Mouse (Mus musculus) megakaryocyte, embryonic 14.5 days (primary cell): ENCODE results near the gene Relch. TPM values are rescaled to one million over a fixed set of nuclear protein-coding genes. Genes with fewer than 3 reads are reported as not detected.
A peak's percentile ranks its signal among the peaks of the same experiment; 100 is the strongest.

Experiments used
- H3K27me3 ChIP-seq: replicated peaks from 2 replicates; pipeline ENCODE3; 2012; ENCODE audit warnings: inconsistent platforms
- H3K36me3 ChIP-seq: replicated peaks from 2 replicates; pipeline ENCODE3; 2012; ENCODE audit warnings: low read length, inconsistent platforms, mixed read lengths
- H3K4me1 ChIP-seq: 2 replicates; pipeline ENCODE4 v1.6.1; 2012; ENCODE audit warnings: inconsistent platforms
- H3K4me3 ChIP-seq: replicated peaks from 2 replicates; pipeline ENCODE3; 2012; ENCODE audit warnings: moderate library complexity, mild to moderate bottlenecking, inconsistent platforms
- H3K9me3 ChIP-seq: 2 replicates; pipeline ENCODE4 v1.6.1; 2012; ENCODE audit warnings: inconsistent platforms
- FLI1 ChIP-seq: IDR thresholded peaks from 2 replicates; pipeline ENCODE4 v1.6.1; 2012; ENCODE audit warnings: low read length, inconsistent platforms, mixed read lengths
- GATA1 ChIP-seq: IDR thresholded peaks from 3 replicates; pipeline ENCODE4 v1.6.1; 2012; ENCODE audit warnings: mixed read lengths, low read length, inconsistent platforms, borderline replicate concordance
- polyA plus RNA-seq: library from polyadenylated mRNA; stranded (reverse); fragments of >175 nt; gene quantifications from 2 replicates; pipeline ENCODE4 v1.2.3, GENCODE M21; 2012; ENCODE audit warnings: low replicate concordance; ENCODE audit not compliant: insufficient read depth

Relch gene
- polyA plus RNA-seq: 25.5 and 40.6 TPM in 2 replicates

DNA sequence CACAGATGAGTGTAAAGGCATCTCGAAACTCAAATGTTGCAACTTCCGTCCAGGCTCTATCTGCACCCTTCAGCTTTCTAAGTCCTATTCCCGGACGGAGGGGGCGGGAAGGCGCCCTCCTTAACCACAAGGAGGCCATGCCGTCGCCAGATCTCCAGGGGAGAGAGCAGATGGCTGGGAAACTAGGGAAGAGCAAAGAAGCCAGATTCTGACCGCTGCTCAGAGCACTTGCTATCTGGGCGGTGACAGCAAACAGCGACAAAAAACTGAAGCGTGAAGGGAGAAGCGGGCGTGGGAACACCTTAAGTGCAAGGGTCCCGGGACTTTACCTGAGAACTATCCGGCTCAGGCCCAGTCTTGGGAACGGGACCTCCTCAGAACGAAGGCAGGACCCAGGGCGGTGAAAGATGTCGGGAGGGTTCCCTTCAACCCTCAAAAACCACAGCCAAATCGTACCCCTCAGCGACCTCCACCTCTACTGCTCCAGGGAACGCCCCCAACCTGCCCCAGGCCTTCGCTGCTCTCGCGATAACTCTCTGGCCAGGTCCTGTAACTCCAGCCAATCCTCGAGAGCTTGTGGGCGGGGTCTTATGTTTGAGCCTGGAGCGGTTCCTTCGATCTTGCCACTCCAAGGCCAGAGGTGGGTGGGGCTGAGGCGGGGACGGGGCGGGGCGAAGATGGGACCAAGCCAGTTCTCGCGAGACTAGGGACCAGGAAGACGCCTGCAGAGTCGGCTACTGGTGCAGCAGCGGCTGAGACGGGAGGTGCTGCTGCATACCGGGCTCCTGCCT lies at the start of gene Relch, which contains the start of gene Pign:
Gene Relch (plus strand): TSS at position 691 of the 791 bp plus-strand sequence.
Gene Pign (minus strand): TSS at position 507 of the 791 bp plus-strand sequence.
- H3K27me3 ChIP-seq: no peaks in the 10 kb centered on the region
- H3K9me3 ChIP-seq: no peaks in the 10 kb centered on the region
- peaks cover 27% of the 10 kb centered on the region for H3K36me3 ChIP-seq
- peak within 1 kb of the TSS; percentile 100 for H3K4me3 ChIP-seq
- H3K4me1 ChIP-seq: peaks cover 26% of the 10 kb centered on the region
- TF ChIP-seq GATA1 (peak; percentile 77; the same call in 2 of the 3 replicates), FLI1 (0 out of 2 replicates have a peak, but pooled peaks have one; percentile 31)

DNA sequence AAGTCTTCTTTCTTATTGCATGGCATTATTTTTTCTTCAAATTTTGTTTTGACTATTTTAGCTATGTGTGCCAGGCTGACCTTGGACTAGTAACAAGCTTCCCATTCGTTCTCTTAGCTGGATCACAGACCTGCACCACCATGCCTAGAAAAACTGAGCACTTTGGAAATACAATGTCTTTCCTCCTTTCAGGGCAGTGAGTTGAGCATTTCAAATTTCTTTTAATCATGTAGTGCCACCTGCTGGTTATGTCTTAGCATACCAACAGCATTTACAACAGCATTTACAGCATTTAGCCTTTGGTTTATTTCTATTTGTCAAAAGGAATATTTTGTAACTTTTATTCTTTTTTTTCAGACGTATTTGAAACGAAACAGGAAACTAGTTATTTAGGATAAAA lies 33.2 kb upstream of the Relch start:
- no peak for TF ChIP-seq FLI1
- TF ChIP-seq GATA1: no peak
- H3K4me3 ChIP-seq: no peak overlapping the region
- no peaks in the 10 kb centered on the region for H3K27me3 ChIP-seq
- no peaks in the 10 kb centered on the region for H3K9me3 ChIP-seq
- peaks cover 9% of the 10 kb centered on the region for H3K4me1 ChIP-seq
- H3K36me3 ChIP-seq: peaks cover 51% of the 10 kb centered on the region

GRCm38 (mm10) chr1:105644093-105644492 lies 19.6 kb upstream of the Relch start:
- TF ChIP-seq FLI1 (no peak), GATA1 (no peak)
- Histone ChIP-seq H3K27me3 (no peaks in the 10 kb centered on the region), H3K9me3 (no peaks in the 10 kb centered on the region), H3K36me3 (peaks cover 93% of the 10 kb centered on the region), H3K4me1 (peaks cover 19% of the 10 kb centered on the region), H3K4me3 (no peak overlapping the region)

DNA sequence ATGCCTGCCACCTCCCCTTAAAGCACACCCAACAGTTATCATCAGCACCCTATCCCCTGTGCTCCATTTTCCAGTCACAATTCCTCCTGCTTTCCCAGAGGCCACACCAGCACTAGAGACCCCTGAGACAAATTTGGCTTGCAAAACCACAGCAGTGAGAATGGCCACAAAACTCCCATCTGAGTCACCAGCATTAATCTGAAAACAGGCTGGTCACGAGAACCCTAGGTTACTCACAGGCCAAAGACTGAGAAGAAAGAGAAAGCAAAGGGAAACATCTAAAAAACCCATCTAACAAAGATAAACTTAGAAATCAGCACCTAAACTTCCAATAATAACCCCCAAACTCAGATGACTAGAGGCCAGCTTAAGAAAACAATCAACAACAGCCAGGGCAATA lies 13.0 kb upstream of the Relch start:
- Histone ChIP-seq H3K27me3 (no peaks in the 10 kb centered on the region), H3K4me1 (peaks cover 44% of the 10 kb centered on the region), H3K36me3 (peaks cover 81% of the 10 kb centered on the region), H3K4me3 (peak overlapping the region; percentile 72), H3K9me3 (no peaks in the 10 kb centered on the region)
- TF ChIP-seq GATA1: no peak
- no peak for TF ChIP-seq FLI1

DNA sequence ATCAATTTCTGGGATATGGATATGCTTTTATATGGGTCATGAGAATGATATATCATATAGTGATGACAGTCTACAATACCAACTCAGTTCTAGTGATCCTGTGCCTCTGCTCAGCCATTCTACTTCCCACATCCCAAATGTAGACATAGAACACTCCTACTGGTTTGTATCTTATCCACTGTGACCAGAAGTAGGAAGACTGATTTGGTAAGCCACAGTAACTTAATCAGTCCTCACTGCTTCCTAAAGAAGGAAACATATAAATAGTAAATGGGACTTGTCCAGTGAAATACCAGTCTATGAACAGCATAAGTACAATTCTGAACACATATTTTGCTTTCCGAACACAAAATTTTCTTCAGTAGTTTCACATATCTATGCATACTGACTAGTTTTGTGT lies 9.7 kb upstream of the Relch start:
- TF ChIP-seq FLI1: no peak
- TF ChIP-seq GATA1: peak; percentile 78; the same call in 1 of the 3 replicates
- H3K27me3 ChIP-seq: no peaks in the 10 kb centered on the region

GRCm38 (mm10) chr1:105660015-105660414 lies 3.6 kb upstream of the Relch start:
- TF ChIP-seq FLI1: no peak
- TF ChIP-seq GATA1: no peak
- Histone ChIP-seq H3K4me1 (peaks cover 31% of the 10 kb centered on the region), H3K27me3 (no peaks in the 10 kb centered on the region), H3K36me3 (peaks cover 45% of the 10 kb centered on the region), H3K9me3 (no peaks in the 10 kb centered on the region), H3K4me3 (peak overlapping the region; percentile 46)

More for the DNA sequence above, 9.7 kb upstream of the Relch start:
- Histone ChIP-seq H3K9me3 (no peaks in the 10 kb centered on the region), H3K36me3 (peaks cover 80% of the 10 kb centered on the region), H3K4me1 (peaks cover 64% of the 10 kb centered on the region), H3K4me3 (peak overlapping the region; percentile 57)

DNA sequence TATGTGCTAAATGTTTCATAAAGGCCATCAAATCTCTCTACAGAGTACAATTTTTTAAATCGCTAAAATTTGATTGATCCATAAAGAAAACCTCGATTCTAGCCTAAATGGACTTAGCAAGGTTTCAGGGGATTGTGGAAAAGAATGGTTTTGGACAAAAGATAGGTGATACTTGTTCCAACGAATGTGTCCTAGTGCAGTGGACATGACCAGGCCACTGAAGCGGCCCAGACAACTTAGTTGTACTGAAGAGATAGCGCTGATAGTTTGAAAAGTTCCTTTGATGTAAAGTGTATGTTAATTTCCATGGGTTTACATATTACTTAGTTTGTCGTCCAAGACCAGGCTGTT lies 866 bp upstream of the Relch start:
- H3K4me1 ChIP-seq: peaks cover 24% of the 10 kb centered on the region
- no peaks in the 10 kb centered on the region for H3K27me3 ChIP-seq
- no peaks in the 10 kb centered on the region for H3K9me3 ChIP-seq
- no peak for TF ChIP-seq GATA1
- TF ChIP-seq FLI1: no peak
- H3K36me3 ChIP-seq: peaks cover 30% of the 10 kb centered on the region
- H3K4me3 ChIP-seq: peak overlapping the region; percentile 100

- peak overlapping the region; percentile 100 for H3K4me3 ChIP-seq
- TF ChIP-seq FLI1: no peak
- TF ChIP-seq GATA1: no peak
- H3K36me3 ChIP-seq: peaks cover 24% of the 10 kb centered on the region
- H3K9me3 ChIP-seq: no peaks in the 10 kb centered on the region
- no peaks in the 10 kb centered on the region for H3K27me3 ChIP-seq
- peaks cover 32% of the 10 kb centered on the region for H3K4me1 ChIP-seq
These were observed 526 bp downstream of the Relch start for GRCm38 (mm10) chr1:105663962-105664812.

DNA sequence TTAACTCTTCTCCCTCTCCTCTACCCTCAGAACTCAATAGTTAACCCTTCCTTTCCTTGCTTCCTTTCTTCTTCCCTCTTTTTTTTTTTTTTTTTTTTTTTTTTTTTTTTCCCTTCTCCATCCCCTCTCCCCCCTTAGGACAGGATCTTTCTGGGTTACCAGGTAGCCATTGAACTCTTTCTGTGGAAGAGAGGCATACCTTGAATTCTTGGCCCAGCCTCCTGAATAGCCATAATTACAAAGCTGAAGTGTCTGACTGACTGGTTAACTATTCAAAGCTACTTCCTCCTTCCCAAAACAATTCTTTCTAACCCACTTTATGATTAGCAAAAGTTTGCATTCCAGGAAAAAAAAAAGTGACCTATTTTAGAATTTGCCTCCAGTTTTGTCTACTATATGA lies 6.0 kb downstream of the Relch start:
- H3K9me3 ChIP-seq: no peaks in the 10 kb centered on the region
- no peaks in the 10 kb centered on the region for H3K27me3 ChIP-seq
- H3K4me3 ChIP-seq: peak overlapping the region; percentile 46
- peaks cover 49% of the 10 kb centered on the region for H3K4me1 ChIP-seq
- peaks cover 35% of the 10 kb centered on the region for H3K36me3 ChIP-seq
- TF ChIP-seq GATA1: no peak
- no peak for TF ChIP-seq FLI1
